Mouse (Mus musculus) hindbrain, embryonic 14.5 days (tissue): ENCODE results near the gene Rrp9. TPM values are rescaled to one million over a fixed set of nuclear protein-coding genes. Genes with fewer than 3 reads are reported as not detected.
"Not testable (repeated sequence)": the region's sequence is repeated elsewhere in the genome, so short reads cannot be mapped to it uniquely, and the experiment has no call there.

Experiments
- ATAC-seq: fragments of 200-750 bp; cut with Nextera tagmentation; 2 replicates; pipeline ENCODE4 v1.8.0; 2017; ENCODE audit warnings: moderate number of reproducible peaks, mild to moderate bottlenecking, moderate TSS enrichment, moderate library complexity; ENCODE audit not compliant: low FRiP score
- DNase-seq: peaks from one replicate; pipeline ENCODE4 v3.0.0-alpha.2; 2015; ENCODE audit warnings: low spot score
- H3K27ac ChIP-seq: fragments of 300-500 bp; sonication (generic); 2 replicates; pipeline ENCODE4 v1.5.1; 2014; ENCODE audit warnings: mild to moderate bottlenecking, moderate library complexity
- H3K27me3 ChIP-seq: fragments of 300-500 bp; sonication (generic); 2 replicates; pipeline ENCODE4 v1.6.1; 2014; ENCODE audit warnings: mild to moderate bottlenecking, low read length, mixed read lengths; ENCODE audit not compliant: control insufficient read depth, insufficient read depth
- H3K36me3 ChIP-seq: fragments of 300-500 bp; sonication (generic); replicated peaks from 2 replicates; pipeline ENCODE4 v1.6.1; 2014; ENCODE audit not compliant: control insufficient read depth, insufficient read depth
- H3K4me1 ChIP-seq: fragments of 300-500 bp; sonication (generic); replicated peaks from 2 replicates; pipeline ENCODE4 v1.6.1; 2014; ENCODE audit warnings: antibody characterized with exemption, low read length, mixed read lengths; ENCODE audit not compliant: control insufficient read depth, insufficient read depth
- H3K4me2 ChIP-seq: fragments of 300-500 bp; sonication (generic); replicated peaks from 2 replicates; pipeline ENCODE4 v1.6.1; 2014; ENCODE audit warnings: mild to moderate bottlenecking, moderate library complexity
- H3K4me3 ChIP-seq: fragments of 300-500 bp; sonication (generic); replicated peaks from 2 replicates; pipeline ENCODE4 v1.5.1; 2014; ENCODE audit warnings: mild to moderate bottlenecking, low read length
- H3K9ac ChIP-seq: fragments of 300-500 bp; sonication (generic); 2 replicates; pipeline ENCODE4 v1.6.1; 2014
- H3K9me3 ChIP-seq: fragments of 300-500 bp; sonication (generic); 2 replicates; pipeline ENCODE4 v1.6.1; 2016; ENCODE audit warnings: low read length; ENCODE audit not compliant: control insufficient read depth
- WGBS: fragments of 180-500 bp; shearing (Covaris S2); extraction: QIAGEN DNeasy Blood & Tissue Kit; methylation state at CpG from one replicate; pipeline ENCODE4 v1.1.7; 2014; 5-methylcytosine and 5-hydroxymethylcytosine counted together
- polyA plus RNA-seq: library from polyadenylated mRNA; unstranded; fragments of >200 nt; fragmentation: Nextera tagmentation; extraction: Ambion mirVana; gene quantifications from 2 replicates; pipeline ENCODE4 v1.2.1, GENCODE M21; 2014

Gene Rrp9
- polyA plus RNA-seq, 1 experiment from 2014 or later, result 35.7 TPM

DNA sequence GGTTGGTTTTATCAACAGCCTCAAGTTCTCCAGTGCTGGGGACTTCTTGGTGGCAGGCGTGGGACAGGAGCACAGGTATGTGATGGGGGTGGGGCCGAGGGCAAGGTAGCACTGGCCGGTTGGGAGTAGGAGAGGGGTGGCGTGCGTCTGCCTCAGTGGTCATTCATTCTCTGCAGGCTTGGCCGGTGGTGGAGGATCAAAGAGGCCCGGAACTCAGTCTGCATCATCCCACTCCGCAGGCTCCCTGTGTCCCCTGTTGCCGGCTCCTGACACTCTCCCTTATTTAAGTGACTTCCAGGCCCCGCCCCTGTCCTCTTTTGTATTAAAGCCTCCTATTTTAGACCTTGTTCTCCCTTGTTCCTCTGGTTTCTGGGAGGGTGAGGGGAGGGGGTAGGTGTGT lies 9.3 kb downstream of the Rrp9 start:
- H3K27me3 ChIP-seq, result no peaks in the 10 kb centered on the region
- H3K36me3 ChIP-seq, result peaks cover 51% of the 10 kb centered on the region
- H3K9ac ChIP-seq, result no peak overlapping the region
- no peaks in the 10 kb centered on the region for H3K9me3 ChIP-seq
- ATAC-seq (no peak), DNase-seq (no peak)
- H3K4me3 ChIP-seq, result no peak overlapping the region
- H3K4me1 ChIP-seq, result no peaks in the 10 kb centered on the region
- H3K4me2 ChIP-seq, result no peak overlapping the region
- no peak overlapping the region for H3K27ac ChIP-seq
- 80% methylated on average over 10 of the region's 10 CpGs for WGBS

DNA sequence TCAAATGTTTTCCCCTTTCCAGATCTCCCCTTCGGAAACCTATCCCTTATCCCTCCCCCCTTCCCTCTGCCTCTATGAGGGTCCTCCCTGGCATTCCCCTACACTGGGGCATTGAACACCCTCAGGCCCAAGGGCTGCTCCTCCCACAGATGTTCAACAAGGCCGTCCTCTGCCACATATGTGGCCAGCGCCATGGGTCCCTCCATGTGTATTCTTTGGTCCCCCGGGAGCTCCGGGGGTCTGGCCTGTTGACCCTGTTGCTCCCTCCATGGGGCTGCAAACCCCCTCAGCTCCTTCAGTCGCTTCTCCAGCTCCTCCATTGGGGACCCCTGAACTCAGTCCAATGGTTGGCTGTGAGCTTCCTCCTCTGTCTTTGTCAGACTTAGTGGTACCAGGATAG lies 11.8 kb downstream of the Rrp9 start:
- 86% methylated on average over 6 of the region's 6 CpGs for WGBS
- not testable (repeated sequence) for DNase-seq, H3K27me3 ChIP-seq, H3K4me2 ChIP-seq, H3K27ac ChIP-seq, ATAC-seq, H3K4me1 ChIP-seq, H3K9ac ChIP-seq, H3K9me3 ChIP-seq, H3K4me3 ChIP-seq
- peaks cover 37% of the 10 kb centered on the region for H3K36me3 ChIP-seq

DNA sequence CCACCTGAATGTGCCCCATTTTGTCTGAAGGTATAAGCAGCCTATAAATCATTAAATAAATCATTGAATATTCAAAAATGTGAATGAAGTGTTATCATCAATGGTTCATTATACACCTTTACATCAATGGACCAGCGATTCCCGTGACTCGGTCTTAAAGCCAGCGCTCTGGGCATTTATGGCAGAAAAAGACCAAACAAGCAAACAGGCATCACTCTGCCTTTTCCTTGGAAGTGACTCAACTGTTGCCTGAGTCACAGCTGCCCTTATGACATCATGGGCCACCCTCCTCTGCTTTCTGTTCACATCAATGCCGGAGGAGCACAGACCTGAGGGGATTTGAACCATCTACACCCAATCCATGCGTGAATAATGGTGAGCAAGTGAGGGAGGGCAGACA lies 23.9 kb downstream of the Rrp9 start, which contains the start of gene Iqcf1:
TSS of gene Iqcf1 (plus strand) at position 301 of the 400 bp plus-strand sequence.
- Histone ChIP-seq H3K4me1 (no peaks in the 10 kb centered on the region), H3K4me3 (no peak within 1 kb of the TSS), H3K9ac (no peak within 1 kb of the TSS), H3K27me3 (no peaks in the 10 kb centered on the region), H3K36me3 (no peaks in the 10 kb centered on the region), H3K4me2 (no peak within 1 kb of the TSS), H3K27ac (no peak within 1 kb of the TSS), H3K9me3 (no peaks in the 10 kb centered on the region)
- DNase-seq, result no peak
- 93% methylated on average over 6 of the region's 6 CpGs for WGBS
- no peak for ATAC-seq

DNA sequence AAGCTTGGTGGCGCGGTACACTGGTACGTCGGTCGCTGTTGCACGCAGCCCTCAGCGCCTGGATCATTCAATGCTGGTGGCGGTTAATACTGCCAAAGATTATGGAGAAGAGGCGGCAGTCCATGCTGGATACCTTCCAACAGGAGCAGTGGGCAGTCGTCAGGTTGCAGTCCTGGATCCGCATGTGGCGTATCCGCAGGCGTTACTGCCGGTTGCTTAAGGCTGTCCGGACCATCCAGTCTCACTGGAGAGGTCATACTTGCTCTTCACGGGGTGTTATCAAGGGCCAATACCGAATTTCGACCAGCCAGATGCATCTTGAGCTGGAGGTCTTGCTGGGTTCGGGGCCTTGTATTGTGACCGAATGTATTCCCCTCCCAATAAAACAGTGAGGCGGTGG lies 26.1 kb downstream of the Rrp9 start:
- no peak overlapping the region for H3K4me2 ChIP-seq
- H3K9me3 ChIP-seq, result no peaks in the 10 kb centered on the region
- no peak overlapping the region for H3K27ac ChIP-seq
- H3K9ac ChIP-seq, result no peak overlapping the region
- H3K27me3 ChIP-seq, result no peaks in the 10 kb centered on the region
- H3K4me3 ChIP-seq, result no peak overlapping the region
- DNase-seq (no peak), ATAC-seq (no peak)
- H3K4me1 ChIP-seq, result no peaks in the 10 kb centered on the region
- 89% methylated on average over 22 of the region's 22 CpGs for WGBS
- H3K36me3 ChIP-seq, result no peaks in the 10 kb centered on the region

DNA sequence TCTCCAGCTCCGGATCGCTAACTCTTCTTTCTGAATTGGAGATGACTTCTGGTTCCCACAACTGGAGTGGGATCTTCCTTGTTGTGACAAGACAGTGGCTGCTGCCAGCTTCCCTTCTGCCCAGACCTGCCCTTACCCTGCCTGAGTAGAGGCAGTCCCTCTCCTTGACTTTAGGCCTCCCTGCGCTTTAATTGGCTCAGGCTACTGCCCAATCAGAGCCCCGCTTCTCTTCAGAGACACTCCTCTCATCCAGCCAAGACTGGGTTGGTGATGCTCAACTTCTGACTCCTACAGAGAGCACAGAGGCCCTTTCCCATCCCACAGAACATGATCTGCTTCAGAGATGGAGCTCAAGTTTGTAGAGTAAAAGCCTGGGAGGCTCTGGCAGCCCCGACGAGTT lies 28.5 kb downstream of the Rrp9 start:
- no peak for ATAC-seq
- H3K9ac ChIP-seq, result no peak overlapping the region
- H3K4me1 ChIP-seq, result no peaks in the 10 kb centered on the region
- H3K36me3 ChIP-seq, result no peaks in the 10 kb centered on the region
- DNase-seq, result no peak
- H3K27me3 ChIP-seq, result no peaks in the 10 kb centered on the region
- H3K4me2 ChIP-seq, result no peak overlapping the region
- no peaks in the 10 kb centered on the region for H3K9me3 ChIP-seq
- WGBS, result 75% methylated on average over 6 of the region's 6 CpGs
- H3K4me3 ChIP-seq, result no peak overlapping the region
- no peak overlapping the region for H3K27ac ChIP-seq

DNA sequence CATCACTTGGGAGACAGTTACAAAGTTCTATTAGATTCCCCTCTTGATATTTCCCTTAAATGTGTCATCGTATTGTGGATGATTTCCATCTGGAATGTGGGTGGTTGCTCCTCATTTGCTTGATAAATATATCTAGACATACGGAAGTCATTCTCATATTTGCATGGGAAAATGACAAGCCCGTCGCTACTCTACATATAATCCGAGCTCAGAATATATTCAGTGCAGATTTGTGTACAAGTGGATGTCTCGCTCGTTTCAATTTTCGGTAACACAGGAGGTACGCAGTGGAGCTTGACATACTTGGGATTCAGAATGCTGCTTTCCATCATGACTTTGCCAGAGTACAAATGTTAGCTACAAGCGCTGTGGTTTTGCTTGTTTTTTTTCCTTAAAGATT lies 33.6 kb downstream of the Rrp9 start:
- ATAC-seq, result no peak
- Histone ChIP-seq H3K4me2 (no peak overlapping the region), H3K36me3 (no peaks in the 10 kb centered on the region), H3K27me3 (no peaks in the 10 kb centered on the region), H3K9ac (no peak overlapping the region), H3K27ac (no peak overlapping the region), H3K9me3 (no peaks in the 10 kb centered on the region), H3K4me3 (no peak overlapping the region), H3K4me1 (no peaks in the 10 kb centered on the region)
- 94% methylated on average over 10 of the region's 10 CpGs for WGBS
- no peak for DNase-seq

DNA sequence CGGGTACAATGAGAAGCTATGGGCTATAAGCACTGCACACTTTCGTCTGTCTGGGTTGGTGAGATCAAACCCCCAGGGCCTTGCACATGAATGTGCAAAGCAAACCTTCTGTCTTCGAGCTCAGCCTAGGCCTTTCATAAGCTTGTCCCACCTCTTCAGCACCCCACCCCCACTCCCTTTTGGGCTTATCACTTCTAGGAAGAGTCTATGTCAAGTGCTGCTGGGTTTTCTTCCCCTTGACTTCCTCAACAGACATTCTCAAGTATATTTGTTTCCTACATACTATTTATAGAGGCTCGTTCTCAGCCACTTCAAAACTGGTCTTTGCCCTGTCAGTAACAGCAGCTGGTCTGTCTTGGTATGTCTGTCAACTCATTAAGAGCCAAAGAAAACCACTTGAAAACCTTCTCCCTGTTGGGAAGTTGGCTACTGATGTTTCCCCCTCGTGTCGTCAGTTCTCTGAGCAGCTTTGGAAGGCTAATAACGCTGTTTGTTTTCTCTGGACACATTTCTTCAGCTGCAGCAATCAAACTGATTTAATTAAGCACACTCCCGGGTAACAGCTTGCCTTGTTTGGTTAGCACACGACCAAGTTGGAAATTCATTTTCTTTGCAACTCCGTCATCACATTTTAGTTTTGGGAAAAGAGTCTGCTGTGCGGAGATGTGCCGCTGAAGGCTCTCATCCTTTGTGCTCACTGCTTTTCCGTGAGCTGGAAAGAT lies 37.1 kb downstream of the Rrp9 start:
- Histone ChIP-seq H3K4me3 (no peak overlapping the region), H3K9ac (no peak overlapping the region), H3K27me3 (no peaks in the 10 kb centered on the region), H3K9me3 (no peaks in the 10 kb centered on the region), H3K4me2 (no peak overlapping the region), H3K4me1 (no peaks in the 10 kb centered on the region), H3K36me3 (no peaks in the 10 kb centered on the region), H3K27ac (no peak overlapping the region)
- DNase-seq, result no peak
- no peak for ATAC-seq
- 69% methylated on average over 13 of the region's 13 CpGs for whole genome bisulfite sequencing

DNA sequence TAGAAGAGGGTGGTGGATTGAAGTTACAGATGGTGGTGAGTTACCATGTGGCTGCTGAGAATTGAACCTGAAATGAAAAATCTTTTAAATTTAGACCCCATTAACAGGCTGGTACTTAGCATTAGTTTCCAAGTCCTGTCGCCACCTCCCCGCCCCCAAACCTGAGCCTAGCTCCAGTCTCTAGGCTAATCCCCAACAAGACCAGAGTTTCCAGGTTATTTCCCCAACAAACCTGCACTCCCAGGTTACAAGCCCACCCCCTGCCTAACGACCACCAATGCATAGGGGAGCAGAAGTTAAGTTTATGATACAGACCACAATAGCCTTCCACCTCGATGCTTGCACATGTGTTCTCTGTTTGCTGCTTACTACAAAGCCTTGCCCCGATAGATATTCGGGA lies 37.8 kb downstream of the Rrp9 start:
- H3K4me3 ChIP-seq, result no peak overlapping the region
- H3K27ac ChIP-seq, result no peak overlapping the region
- H3K4me1 ChIP-seq, result no peaks in the 10 kb centered on the region
- 79% methylated on average over 6 of the region's 6 CpGs for WGBS
- H3K27me3 ChIP-seq, result no peaks in the 10 kb centered on the region
- H3K9ac ChIP-seq, result no peak overlapping the region
- no peak for DNase-seq
- no peaks in the 10 kb centered on the region for H3K9me3 ChIP-seq
- H3K4me2 ChIP-seq, result no peak overlapping the region
- ATAC-seq, result no peak
- H3K36me3 ChIP-seq, result no peaks in the 10 kb centered on the region

DNA sequence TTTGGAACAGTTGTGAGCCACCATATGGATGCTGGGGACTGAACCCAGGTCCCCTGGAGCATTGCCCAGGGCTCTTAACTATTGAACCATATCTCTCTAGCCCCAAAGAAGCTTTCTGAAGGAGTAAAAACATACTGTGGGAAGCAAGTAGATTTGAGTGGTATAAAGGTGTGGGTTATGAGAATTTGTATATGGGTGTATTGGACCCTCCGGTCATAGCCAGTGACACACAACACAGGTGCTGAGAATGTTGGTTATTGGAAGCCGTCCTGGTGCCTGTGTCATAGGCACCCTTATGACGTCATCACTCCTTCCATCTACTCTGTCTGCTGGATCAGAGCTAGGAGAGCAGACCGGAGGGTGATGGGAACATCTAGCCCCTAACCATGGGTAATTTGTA lies 38.5 kb downstream of the Rrp9 start, which contains the start of gene Iqcf5:
TSS of gene Iqcf5 (plus strand) at position 301 of the 400 bp plus-strand sequence.
- no peaks in the 10 kb centered on the region for H3K27me3 ChIP-seq
- H3K9ac ChIP-seq, result no peak within 1 kb of the TSS
- no peaks in the 10 kb centered on the region for H3K4me1 ChIP-seq
- no peak within 1 kb of the TSS for H3K27ac ChIP-seq
- H3K36me3 ChIP-seq, result no peaks in the 10 kb centered on the region
- no peaks in the 10 kb centered on the region for H3K9me3 ChIP-seq
- WGBS, result 89% methylated on average over 4 of the region's 4 CpGs
- no peak for DNase-seq
- no peak for ATAC-seq
- no peak within 1 kb of the TSS for H3K4me2 ChIP-seq
- H3K4me3 ChIP-seq, result no peak within 1 kb of the TSS

DNA sequence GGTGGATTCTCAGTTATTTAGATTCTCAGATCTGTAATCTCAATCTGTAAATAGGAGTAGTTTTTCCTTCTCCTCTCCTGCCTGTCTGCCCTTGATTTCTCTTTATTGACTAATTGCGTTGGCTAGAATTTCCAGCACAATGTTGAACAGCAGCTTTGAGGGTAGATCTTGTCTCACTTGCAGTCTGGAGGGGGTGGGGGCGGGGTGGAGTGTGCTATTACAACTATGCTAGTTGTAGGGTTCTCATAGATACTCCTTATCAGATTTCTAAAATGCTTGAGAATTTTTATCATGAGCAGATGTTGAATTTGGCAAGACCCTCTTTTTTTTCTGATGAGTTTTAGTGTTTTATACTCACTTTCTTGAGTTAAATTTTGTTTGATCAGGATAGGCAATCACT lies 43.7 kb downstream of the Rrp9 start:
- no peak overlapping the region for H3K9ac ChIP-seq
- H3K4me1 ChIP-seq, result no peaks in the 10 kb centered on the region
- no peaks in the 10 kb centered on the region for H3K27me3 ChIP-seq
- ATAC-seq (no peak), DNase-seq (no peak)
- H3K27ac ChIP-seq, result no peak overlapping the region
- H3K4me2 ChIP-seq, result no peak overlapping the region
- no peak overlapping the region for H3K4me3 ChIP-seq
- no peaks in the 10 kb centered on the region for H3K36me3 ChIP-seq
- WGBS, result 84% methylated on average over 2 of the region's 2 CpGs
- H3K9me3 ChIP-seq, result no peaks in the 10 kb centered on the region
